Mouse (Mus musculus) kidney, adult 9 months (tissue): ENCODE measurements around the gene Aloxe3.

Experiments
- DNase-seq: peaks from one replicate; pipeline ENCODE4 v3.0.0; 2022

The Aloxe3 gene

GRCm38 (mm10) chr11:69185031-69185430, 59.3 kb downstream of the Aloxe3 start:
- DNase-seq = no peak

GRCm38 (mm10) chr11:69185936-69186335, 60.2 kb downstream of the Aloxe3 start:
- DNase-seq = no peak

GRCm38 (mm10) chr11:69192840-69193239, 67.1 kb downstream of the Aloxe3 start:
- peak; percentile 32 for DNase-seq

GRCm38 (mm10) chr11:69196766-69197165, 71.1 kb downstream of the Aloxe3 start:
- peak; percentile 12 for DNase-seq

- DNase-seq = no peak
These were observed 71.5 kb downstream of the Aloxe3 start for GRCm38 (mm10) chr11:69197194-69197593.

GRCm38 (mm10) chr11:69197743-69198142, 72.0 kb downstream of the Aloxe3 start, which contains the start of gene Alox8:
Gene Alox8, minus strand, starts transcription at chr11:69197843.
- no peak for DNase-seq
